Mouse (Mus musculus) liver, embryonic 15.5 days (tissue): ENCODE results near the gene Podxl. TPM values are rescaled to one million over a fixed set of nuclear protein-coding genes. Genes with fewer than 3 reads are reported as not detected.
"Not testable (repeated sequence)": the region's sequence is repeated elsewhere in the genome, so short reads cannot be mapped to it uniquely, and the experiment has no call there.

Experiments used
- ATAC-seq: fragments of 200-750 bp; cut with Nextera tagmentation; 2 replicates; pipeline ENCODE4 v1.8.0; 2017; ENCODE audit warnings: moderate number of reproducible peaks, mild to moderate bottlenecking, moderate library complexity; ENCODE audit not compliant: insufficient read depth
- H3K27ac ChIP-seq: fragments of 300-500 bp; sonication (generic); replicated peaks from 2 replicates; pipeline ENCODE4 v1.5.1; 2015; ENCODE audit warnings: mild to moderate bottlenecking, inconsistent platforms
- H3K27me3 ChIP-seq: fragments of 300-500 bp; sonication (generic); 2 replicates; pipeline ENCODE4 v1.6.1; 2015; ENCODE audit warnings: mild to moderate bottlenecking, inconsistent platforms
- H3K36me3 ChIP-seq: fragments of 300-500 bp; sonication (generic); replicated peaks from 2 replicates; pipeline ENCODE4 v1.6.1; 2015; ENCODE audit warnings: moderate library complexity, mild to moderate bottlenecking, inconsistent platforms
- H3K4me1 ChIP-seq: fragments of 300-500 bp; sonication (generic); replicated peaks from 2 replicates; pipeline ENCODE4 v1.6.1; 2015; ENCODE audit warnings: inconsistent platforms
- H3K4me2 ChIP-seq: fragments of 300-500 bp; sonication (generic); 2 replicates; pipeline ENCODE4 v1.6.1; 2015; ENCODE audit warnings: moderate library complexity, mild to moderate bottlenecking, inconsistent platforms
- H3K4me3 ChIP-seq: fragments of 300-500 bp; sonication (generic); replicated peaks from 2 replicates; pipeline ENCODE4 v1.5.1; 2015; ENCODE audit warnings: mild to moderate bottlenecking, inconsistent platforms
- H3K9ac ChIP-seq: fragments of 300-500 bp; sonication (generic); 2 replicates; pipeline ENCODE4 v1.6.1; 2015; ENCODE audit warnings: moderate library complexity, mild to moderate bottlenecking, inconsistent platforms
- H3K9me3 ChIP-seq: fragments of 300-500 bp; sonication (generic); replicated peaks from 2 replicates; pipeline ENCODE4 v1.6.1; 2016; ENCODE audit warnings: inconsistent platforms
- WGBS: fragments of 180-500 bp; shearing (Covaris S2); methylation state at CpG from one replicate; pipeline ENCODE4 v1.1.7; 2015; ENCODE audit warnings: mixed read lengths; ENCODE audit not compliant: insufficient replicate concordance; 5-methylcytosine and 5-hydroxymethylcytosine counted together
- polyA plus RNA-seq: library from polyadenylated mRNA; unstranded; fragments of >200 nt; fragmentation: Nextera tagmentation; extraction: Ambion mirVana; gene quantifications from 2 replicates; pipeline ENCODE4 v1.2.1, GENCODE M21; 2015

Gene Podxl
- polyA plus RNA-seq, 1 experiment from 2014 or later = 5.1 TPM

- no peak overlapping the region for H3K4me2 ChIP-seq
- no peak overlapping the region for H3K27ac ChIP-seq
- ATAC-seq = no peak
- H3K4me3 ChIP-seq = no peak overlapping the region
- no peaks in the 10 kb centered on the region for H3K9me3 ChIP-seq
- peaks cover 61% of the 10 kb centered on the region for H3K27me3 ChIP-seq
- H3K4me1 ChIP-seq = peaks cover 31% of the 10 kb centered on the region
- H3K36me3 ChIP-seq = no peaks in the 10 kb centered on the region
- H3K9ac ChIP-seq = no peak overlapping the region
- WGBS = 54% methylated on average over 7 of the region's 7 CpGs
Observed at GRCm38 (mm10) chr6:31567200-31567599, 3.4 kb upstream of the Podxl start.

GRCm38 (mm10) chr6:31564901-31565391 is 1.2 kb upstream of the Podxl start:
- H3K4me3 ChIP-seq = peak overlapping the region; percentile 70
- no peaks in the 10 kb centered on the region for H3K9me3 ChIP-seq
- WGBS = 8% methylated on average over 17 of the region's 17 CpGs
- peaks cover 64% of the 10 kb centered on the region for H3K27me3 ChIP-seq
- ATAC-seq = no peak
- peaks cover 51% of the 10 kb centered on the region for H3K4me1 ChIP-seq
- peak overlapping the region; percentile 99 for H3K4me2 ChIP-seq
- H3K36me3 ChIP-seq = no peaks in the 10 kb centered on the region
- no peak overlapping the region for H3K9ac ChIP-seq
- H3K27ac ChIP-seq = no peak overlapping the region

GRCm38 (mm10) chr6:31564182-31564531 is 376 bp upstream of the Podxl start:
- peak overlapping the region; percentile 70 for H3K4me3 ChIP-seq
- peak; percentile 47 for ATAC-seq
- peaks cover 55% of the 10 kb centered on the region for H3K4me1 ChIP-seq
- H3K9me3 ChIP-seq = no peaks in the 10 kb centered on the region
- WGBS = under 1% methylated on average over 18 of the region's 18 CpGs
- no peak overlapping the region for H3K27ac ChIP-seq
- H3K4me2 ChIP-seq = peak overlapping the region; percentile 99
- H3K9ac ChIP-seq = peak overlapping the region; percentile 59
- no peaks in the 10 kb centered on the region for H3K36me3 ChIP-seq
- peaks cover 63% of the 10 kb centered on the region for H3K27me3 ChIP-seq

GRCm38 (mm10) chr6:31562371-31563080 is 1.3 kb downstream of the Podxl start:
- WGBS = 8% methylated on average over 16 of the region's 16 CpGs
- Histone ChIP-seq H3K36me3 (no peaks in the 10 kb centered on the region), H3K9me3 (no peaks in the 10 kb centered on the region), H3K4me3 (peak overlapping the region; percentile 70), H3K9ac (peak overlapping the region; percentile 59), H3K27me3 (peaks cover 48% of the 10 kb centered on the region), H3K27ac (no peak overlapping the region), H3K4me1 (peaks cover 55% of the 10 kb centered on the region), H3K4me2 (peak overlapping the region; percentile 99)
- no peak for ATAC-seq

GRCm38 (mm10) chr6:31561948-31562347 is 1.8 kb downstream of the Podxl start:
- H3K9me3 ChIP-seq, H3K27ac ChIP-seq, H3K36me3 ChIP-seq, ATAC-seq: not testable (repeated sequence)
- H3K4me1 ChIP-seq = peaks cover 55% of the 10 kb centered on the region
- peak overlapping the region; percentile 99 for H3K4me2 ChIP-seq
- H3K9ac ChIP-seq = peak overlapping the region; percentile 25; the same call in 1 of the 2 replicates
- WGBS = 36% methylated on average over 3 of the region's 3 CpGs
- peaks cover 44% of the 10 kb centered on the region for H3K27me3 ChIP-seq
- H3K4me3 ChIP-seq = peak overlapping the region; percentile 70

GRCm38 (mm10) chr6:31560138-31560959 is 3.4 kb downstream of the Podxl start:
- no peak overlapping the region for H3K4me3 ChIP-seq
- H3K9ac ChIP-seq = no peak overlapping the region
- 0 out of 2 replicates have a peak overlapping the region, but pooled peaks have one; percentile 2 for H3K4me2 ChIP-seq
- peaks cover 34% of the 10 kb centered on the region for H3K27me3 ChIP-seq
- 52% methylated on average over 13 of the region's 13 CpGs for WGBS
- H3K36me3 ChIP-seq = no peaks in the 10 kb centered on the region
- no peak overlapping the region for H3K27ac ChIP-seq
- H3K4me1 ChIP-seq = peaks cover 55% of the 10 kb centered on the region
- no peaks in the 10 kb centered on the region for H3K9me3 ChIP-seq
- ATAC-seq = no peak

GRCm38 (mm10) chr6:31556460-31557100 is 7.2 kb downstream of the Podxl start:
- WGBS = 71% methylated on average over 7 of the region's 7 CpGs
- no peaks in the 10 kb centered on the region for H3K9me3 ChIP-seq
- H3K4me3 ChIP-seq = no peak overlapping the region
- H3K27me3 ChIP-seq = no peaks in the 10 kb centered on the region; the same call in 1 of the 2 replicates
- H3K9ac ChIP-seq = no peak overlapping the region
- no peaks in the 10 kb centered on the region for H3K36me3 ChIP-seq
- H3K27ac ChIP-seq = 0 out of 2 replicates have a peak overlapping the region, but pooled peaks have one; percentile 24
- peaks cover 19% of the 10 kb centered on the region for H3K4me1 ChIP-seq
- ATAC-seq = no peak
- no peak overlapping the region for H3K4me2 ChIP-seq

GRCm38 (mm10) chr6:31550876-31551532 is 12.8 kb downstream of the Podxl start:
- H3K27me3 ChIP-seq = no peaks in the 10 kb centered on the region
- no peak overlapping the region for H3K27ac ChIP-seq
- no peaks in the 10 kb centered on the region for H3K9me3 ChIP-seq
- no peak for ATAC-seq
- no peak overlapping the region for H3K4me3 ChIP-seq
- no peak overlapping the region for H3K9ac ChIP-seq
- H3K36me3 ChIP-seq = no peaks in the 10 kb centered on the region
- H3K4me2 ChIP-seq = no peak overlapping the region
- 72% methylated on average over 22 of the region's 22 CpGs for WGBS
- 0 out of 2 replicates have a peak, but pooled peaks cover 4% of the 10 kb centered on the region for H3K4me1 ChIP-seq

- H3K4me1 ChIP-seq = 0 out of 2 replicates have a peak, but pooled peaks cover 4% of the 10 kb centered on the region
- H3K27ac ChIP-seq = no peak overlapping the region
Observed at GRCm38 (mm10) chr6:31549361-31550051, 14.3 kb downstream of the Podxl start.

GRCm38 (mm10) chr6:31544318-31544717 is 19.5 kb downstream of the Podxl start:
- no peak overlapping the region for H3K9ac ChIP-seq
- no peak overlapping the region for H3K27ac ChIP-seq
- H3K9me3 ChIP-seq = no peaks in the 10 kb centered on the region
- H3K36me3 ChIP-seq = no peaks in the 10 kb centered on the region
- H3K27me3 ChIP-seq = no peaks in the 10 kb centered on the region
- H3K4me3 ChIP-seq = no peak overlapping the region
- WGBS = 63% methylated on average over 4 of the region's 4 CpGs
- ATAC-seq = no peak
- H3K4me1 ChIP-seq = peaks cover 18% of the 10 kb centered on the region
- no peak overlapping the region for H3K4me2 ChIP-seq

More at GRCm38 (mm10) chr6:31549361-31550051, 14.3 kb downstream of the Podxl start:
- Histone ChIP-seq H3K36me3 (no peaks in the 10 kb centered on the region), H3K9ac (no peak overlapping the region), H3K27me3 (no peaks in the 10 kb centered on the region), H3K4me3 (no peak overlapping the region), H3K9me3 (no peaks in the 10 kb centered on the region), H3K4me2 (no peak overlapping the region)
- ATAC-seq = no peak
- 74% methylated on average over 5 of the region's 5 CpGs for WGBS
